Mouse (Mus musculus): ENCODE measurements around the gene Crhr1. TPM values are rescaled to one million over a fixed set of nuclear protein-coding genes. Genes with fewer than 3 reads are reported as not detected.

Crhr1 gene
- polyA plus RNA-seq, 1 experiment: not detected

- Histone ChIP-seq H3K27me3 (ENCODE audit: control insufficient read depth, insufficient read depth, low read length, poor library complexity, severe bottlenecking) (no peaks in the 10 kb centered on the region), H3K36me3 (ENCODE audit: control insufficient read depth, insufficient read depth, low read length, poor library complexity, severe bottlenecking) (no peaks in the 10 kb centered on the region), H3K27ac (ENCODE audit: insufficient read depth, low read length) (no peak overlapping the region), H3K9me3 (replicated peaks; ENCODE audit: control insufficient read depth, insufficient read depth, low read length, poor library complexity, severe bottlenecking) (no peaks in the 10 kb centered on the region), H3K4me3 (ENCODE audit: low read depth, low read length) (no peak overlapping the region), H3K4me1 (ENCODE audit: control insufficient read depth, insufficient read depth, low read length) (no peaks in the 10 kb centered on the region), H3K9ac (ENCODE audit: low read depth, poor library complexity, severe bottlenecking) (no peak overlapping the region)
- TF ChIP-seq CTCF (IDR thresholded peaks at IDR 0.05; ENCODE audit: low read depth, low read length): no peak
- TF ChIP-seq POLR2A (IDR thresholded peaks at IDR 0.05; ENCODE audit: insufficient read depth, low read length): no peak
- TF ChIP-seq EP300 (IDR thresholded peaks at IDR 0.05; ENCODE audit: insufficient read depth, low read depth, low read length): no peak
These were observed 12.3 kb downstream of the Crhr1 start for GRCm38 (mm10) chr11:104144930-104145329.

GRCm38 (mm10) chr11:104148787-104149186 lies 16.1 kb downstream of the Crhr1 start:
- H3K4me1 ChIP-seq (ENCODE audit: control insufficient read depth, insufficient read depth, low read length): no peaks in the 10 kb centered on the region
- H3K36me3 ChIP-seq (ENCODE audit: control insufficient read depth, insufficient read depth, low read length, poor library complexity, severe bottlenecking): no peaks in the 10 kb centered on the region
- H3K27ac ChIP-seq (ENCODE audit: insufficient read depth, low read length): no peak overlapping the region
- no peaks in the 10 kb centered on the region for H3K27me3 ChIP-seq (ENCODE audit: control insufficient read depth, insufficient read depth, low read length, poor library complexity, severe bottlenecking)
- H3K9ac ChIP-seq (ENCODE audit: low read depth, poor library complexity, severe bottlenecking): no peak overlapping the region
- TF ChIP-seq POLR2A (IDR thresholded peaks at IDR 0.05; ENCODE audit: insufficient read depth, low read length) (no peak), EP300 (IDR thresholded peaks at IDR 0.05; ENCODE audit: insufficient read depth, low read depth, low read length) (no peak), CTCF (IDR thresholded peaks at IDR 0.05; ENCODE audit: low read depth, low read length) (no peak)
- no peak overlapping the region for H3K4me3 ChIP-seq (ENCODE audit: low read depth, low read length)
- H3K9me3 ChIP-seq (replicated peaks; ENCODE audit: control insufficient read depth, insufficient read depth, low read length, poor library complexity, severe bottlenecking): no peaks in the 10 kb centered on the region

- TF ChIP-seq POLR2A (IDR thresholded peaks at IDR 0.05; ENCODE audit: insufficient read depth, low read length): no peak
- TF ChIP-seq CTCF (IDR thresholded peaks at IDR 0.05; ENCODE audit: low read depth, low read length): no peak
- TF ChIP-seq EP300 (IDR thresholded peaks at IDR 0.05; ENCODE audit: insufficient read depth, low read depth, low read length): no peak
- Histone ChIP-seq H3K36me3 (ENCODE audit: control insufficient read depth, insufficient read depth, low read length, poor library complexity, severe bottlenecking) (no peaks in the 10 kb centered on the region), H3K9ac (ENCODE audit: low read depth, poor library complexity, severe bottlenecking) (no peak overlapping the region), H3K27me3 (ENCODE audit: control insufficient read depth, insufficient read depth, low read length, poor library complexity, severe bottlenecking) (no peaks in the 10 kb centered on the region), H3K4me1 (ENCODE audit: control insufficient read depth, insufficient read depth, low read length) (no peaks in the 10 kb centered on the region), H3K4me3 (ENCODE audit: low read depth, low read length) (no peak overlapping the region), H3K9me3 (replicated peaks; ENCODE audit: control insufficient read depth, insufficient read depth, low read length, poor library complexity, severe bottlenecking) (no peaks in the 10 kb centered on the region), H3K27ac (ENCODE audit: insufficient read depth, low read length) (no peak overlapping the region)
These were observed 18.3 kb downstream of the Crhr1 start for GRCm38 (mm10) chr11:104150911-104151310.

DNA sequence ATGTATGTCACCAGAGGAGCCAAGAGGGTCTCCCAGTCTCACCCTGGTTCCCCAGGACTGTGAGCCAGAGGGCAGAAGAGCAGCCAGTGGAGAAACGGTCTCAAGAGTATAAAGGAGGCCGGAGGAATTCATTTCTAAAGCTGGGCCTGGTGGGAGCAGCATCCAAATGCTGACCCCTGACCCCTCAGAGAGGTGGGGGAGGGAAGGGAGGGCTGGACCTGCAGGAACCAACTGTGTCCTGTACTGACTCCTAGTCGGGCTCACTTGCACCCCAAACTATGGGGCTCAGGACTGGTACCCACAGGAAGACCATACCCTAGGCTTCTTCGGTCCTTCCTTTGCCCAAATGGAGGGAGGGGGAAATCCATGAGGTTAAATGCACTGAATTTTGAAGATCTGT lies 21.7 kb downstream of the Crhr1 start:
- H3K4me3 ChIP-seq (ENCODE audit: low read depth, low read length): no peak overlapping the region
- no peaks in the 10 kb centered on the region for H3K9me3 ChIP-seq (replicated peaks; ENCODE audit: control insufficient read depth, insufficient read depth, low read length, poor library complexity, severe bottlenecking)
- no peaks in the 10 kb centered on the region for H3K4me1 ChIP-seq (ENCODE audit: control insufficient read depth, insufficient read depth, low read length)
- TF ChIP-seq EP300 (IDR thresholded peaks at IDR 0.05; ENCODE audit: insufficient read depth, low read depth, low read length) (no peak), POLR2A (IDR thresholded peaks at IDR 0.05; ENCODE audit: insufficient read depth, low read length) (no peak), CTCF (IDR thresholded peaks at IDR 0.05; ENCODE audit: low read depth, low read length) (no peak)
- H3K27me3 ChIP-seq (ENCODE audit: control insufficient read depth, insufficient read depth, low read length, poor library complexity, severe bottlenecking): no peaks in the 10 kb centered on the region
- no peaks in the 10 kb centered on the region for H3K36me3 ChIP-seq (ENCODE audit: control insufficient read depth, insufficient read depth, low read length, poor library complexity, severe bottlenecking)
- no peak overlapping the region for H3K27ac ChIP-seq (ENCODE audit: insufficient read depth, low read length)
- H3K9ac ChIP-seq (ENCODE audit: low read depth, poor library complexity, severe bottlenecking): no peak overlapping the region

GRCm38 (mm10) chr11:104154820-104155635 lies 22.4 kb downstream of the Crhr1 start:
- Histone ChIP-seq H3K9me3 (replicated peaks; ENCODE audit: control insufficient read depth, insufficient read depth, low read length, poor library complexity, severe bottlenecking) (no peaks in the 10 kb centered on the region), H3K36me3 (ENCODE audit: control insufficient read depth, insufficient read depth, low read length, poor library complexity, severe bottlenecking) (no peaks in the 10 kb centered on the region), H3K9ac (ENCODE audit: low read depth, poor library complexity, severe bottlenecking) (no peak overlapping the region), H3K27me3 (ENCODE audit: control insufficient read depth, insufficient read depth, low read length, poor library complexity, severe bottlenecking) (no peaks in the 10 kb centered on the region), H3K27ac (ENCODE audit: insufficient read depth, low read length) (no peak overlapping the region), H3K4me3 (ENCODE audit: low read depth, low read length) (no peak overlapping the region), H3K4me1 (ENCODE audit: control insufficient read depth, insufficient read depth, low read length) (no peaks in the 10 kb centered on the region)
- TF ChIP-seq POLR2A (IDR thresholded peaks at IDR 0.05; ENCODE audit: insufficient read depth, low read length) (no peak), CTCF (IDR thresholded peaks at IDR 0.05; ENCODE audit: low read depth, low read length) (no peak), EP300 (IDR thresholded peaks at IDR 0.05; ENCODE audit: insufficient read depth, low read depth, low read length) (no peak)

DNA sequence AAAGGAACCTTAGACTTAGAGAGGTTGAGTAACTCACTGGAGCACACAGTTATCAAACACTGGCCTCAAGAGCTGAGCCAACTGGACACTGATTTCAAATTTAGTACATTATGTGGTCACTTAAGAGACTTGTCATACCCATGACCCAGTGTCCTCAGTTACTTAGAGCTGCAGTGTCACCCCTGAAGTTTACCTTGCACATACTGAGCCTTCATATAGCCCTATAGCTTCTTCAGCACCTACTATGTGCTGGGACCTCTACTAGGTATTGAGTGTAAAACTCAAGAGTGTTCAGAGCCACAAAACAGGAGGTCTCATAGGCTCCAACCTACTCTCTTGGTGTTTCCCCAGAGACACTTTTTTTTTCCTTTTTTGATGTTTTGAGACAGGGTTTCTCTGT lies 23.2 kb downstream of the Crhr1 start:
- Histone ChIP-seq H3K36me3 (ENCODE audit: control insufficient read depth, insufficient read depth, low read length, poor library complexity, severe bottlenecking) (no peaks in the 10 kb centered on the region), H3K9me3 (replicated peaks; ENCODE audit: control insufficient read depth, insufficient read depth, low read length, poor library complexity, severe bottlenecking) (no peaks in the 10 kb centered on the region), H3K4me1 (ENCODE audit: control insufficient read depth, insufficient read depth, low read length) (no peaks in the 10 kb centered on the region), H3K4me3 (ENCODE audit: low read depth, low read length) (no peak overlapping the region), H3K27ac (ENCODE audit: insufficient read depth, low read length) (no peak overlapping the region), H3K27me3 (ENCODE audit: control insufficient read depth, insufficient read depth, low read length, poor library complexity, severe bottlenecking) (no peaks in the 10 kb centered on the region), H3K9ac (ENCODE audit: low read depth, poor library complexity, severe bottlenecking) (no peak overlapping the region)
- TF ChIP-seq CTCF (IDR thresholded peaks at IDR 0.05; ENCODE audit: low read depth, low read length): no peak
- TF ChIP-seq POLR2A (IDR thresholded peaks at IDR 0.05; ENCODE audit: insufficient read depth, low read length): no peak
- TF ChIP-seq EP300 (IDR thresholded peaks at IDR 0.05; ENCODE audit: insufficient read depth, low read depth, low read length): no peak

Data from ES-Bruce4 (cell line).